Mouse (Mus musculus): ENCODE measurements around the gene Snrnp200.
"Not testable (repeated sequence)": the region's sequence is repeated elsewhere in the genome, so short reads cannot be mapped to it uniquely, and the experiment has no call there.

Gene Snrnp200

GRCm38 (mm10) chr2:127254604-127255134 lies 46.5 kb downstream of the Snrnp200 start:
- DNase-seq: no peak

GRCm38 (mm10) chr2:127255294-127255693 lies 47.1 kb downstream of the Snrnp200 start:
- no peak for DNase-seq

- DNase-seq: no peak
These were observed 51.2 kb downstream of the Snrnp200 start for GRCm38 (mm10) chr2:127259340-127259739.

GRCm38 (mm10) chr2:127262480-127262879 lies 54.3 kb downstream of the Snrnp200 start:
- no peak for DNase-seq

- DNase-seq: peak; percentile 41
These were observed 59.7 kb downstream of the Snrnp200 start for GRCm38 (mm10) chr2:127267854-127268253.

GRCm38 (mm10) chr2:127269491-127270299 lies 61.5 kb downstream of the Snrnp200 start, which contains the start of gene Stard7:
Gene Stard7 (plus strand): TSS chr2:127270218.
- peak; percentile 99 for DNase-seq

GRCm38 (mm10) chr2:127270300-127271041 lies 62.3 kb downstream of the Snrnp200 start:
- peak; percentile 86 for DNase-seq

GRCm38 (mm10) chr2:127271042-127271515 lies 62.9 kb downstream of the Snrnp200 start:
- peak; percentile 29 for DNase-seq

GRCm38 (mm10) chr2:127272049-127272448 lies 63.9 kb downstream of the Snrnp200 start:
- DNase-seq: not testable (repeated sequence)

- DNase-seq: no peak
These were observed 64.6 kb downstream of the Snrnp200 start for GRCm38 (mm10) chr2:127272806-127273205.

- DNase-seq: no peak
These were observed 66.4 kb downstream of the Snrnp200 start for GRCm38 (mm10) chr2:127274590-127274989.

GRCm38 (mm10) chr2:127275551-127276320 lies 67.5 kb downstream of the Snrnp200 start:
- DNase-seq: no peak

- no peak for DNase-seq
These were observed 70.0 kb downstream of the Snrnp200 start for GRCm38 (mm10) chr2:127278162-127278561.

All from kidney, adult 9 months (tissue).